Mouse (Mus musculus): ENCODE measurements around the gene Tamm41. TPM values are rescaled to one million over a fixed set of nuclear protein-coding genes. Genes with fewer than 3 reads are reported as not detected.

Gene Tamm41
- polyA plus RNA-seq, 1 experiment from 2014 or later: 58.8 TPM

DNA sequence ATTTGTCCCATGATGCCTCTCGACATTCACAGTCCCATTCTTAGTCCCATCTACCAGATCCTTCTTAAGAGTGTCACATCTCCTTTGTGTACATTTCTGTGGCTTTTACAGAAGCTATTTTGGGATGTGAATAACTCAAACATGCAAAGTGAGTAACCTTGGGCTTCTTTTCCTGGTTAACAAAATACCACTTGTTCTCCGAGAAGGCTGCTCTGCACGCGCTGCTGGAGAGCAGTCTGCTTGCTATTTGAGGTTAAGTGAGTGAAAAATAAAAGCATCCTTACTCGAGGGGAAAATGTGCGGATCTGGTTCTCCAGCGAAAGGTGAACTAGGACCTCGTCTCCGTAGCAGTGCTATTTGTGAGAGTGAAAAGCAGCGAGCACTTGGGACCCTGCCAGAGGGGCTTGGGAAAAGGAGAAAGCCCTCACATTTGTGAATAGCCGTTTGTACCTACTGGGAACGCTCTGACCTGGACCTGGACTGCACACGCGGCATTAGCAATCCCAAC is 10.1 kb downstream of the Tamm41 start:
- no peak for DNase-seq (ENCODE audit: low spot score)

- no peak for DNase-seq (ENCODE audit: low spot score)
Measured at GRCm38 (mm10) chr6:115022876-115023275, 14.8 kb downstream of the Tamm41 start.

DNA sequence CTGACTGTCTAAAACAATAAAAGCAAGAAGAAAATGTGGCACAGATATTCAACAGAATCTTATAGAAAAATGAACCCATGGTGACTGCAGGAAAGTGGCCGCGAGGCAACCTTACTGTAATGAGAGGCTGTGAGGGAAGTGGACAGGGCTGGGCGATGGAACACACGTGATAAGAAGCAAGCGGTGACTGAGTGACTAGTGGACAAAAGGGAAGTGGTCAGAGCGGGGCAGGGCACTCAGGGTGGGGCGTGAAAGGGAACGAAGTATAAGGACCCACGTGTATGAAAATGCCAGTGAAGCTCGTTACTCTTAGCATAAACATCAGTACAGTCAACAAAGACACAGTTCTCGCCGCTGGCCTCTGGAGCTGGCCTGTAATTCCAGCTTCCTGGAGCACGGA is 22.2 kb downstream of the Tamm41 start:
- DNase-seq (ENCODE audit: low spot score): no peak

DNA sequence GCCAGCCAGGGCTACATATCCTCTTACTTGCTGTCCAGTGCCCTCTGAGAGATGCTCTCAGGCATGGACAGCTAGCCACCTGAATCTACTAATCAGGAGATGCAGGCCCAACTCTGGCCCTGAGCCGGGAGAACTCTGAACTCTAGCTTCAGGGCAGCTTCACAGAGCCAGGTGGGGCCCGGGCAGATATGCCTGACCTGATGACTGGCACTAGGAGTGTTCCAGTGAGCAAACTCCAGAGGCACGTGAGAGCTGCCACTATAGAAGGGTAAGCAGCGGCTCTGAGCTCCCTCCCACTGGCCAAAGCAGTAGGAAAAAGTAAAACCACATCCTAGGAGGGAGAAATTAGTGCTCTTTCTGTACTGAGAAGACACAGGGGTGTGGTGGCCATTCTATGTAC is 24.1 kb downstream of the Tamm41 start:
- DNase-seq (ENCODE audit: low spot score): no peak

- no peak for DNase-seq (ENCODE audit: low spot score)
Measured at GRCm38 (mm10) chr6:115011792-115012191, 25.9 kb downstream of the Tamm41 start.

GRCm38 (mm10) chr6:115010815-115011214 is 26.9 kb downstream of the Tamm41 start:
- no peak for DNase-seq (ENCODE audit: low spot score)

GRCm38 (mm10) chr6:115010304-115010703 is 27.4 kb downstream of the Tamm41 start:
- no peak for DNase-seq (ENCODE audit: low spot score)

GRCm38 (mm10) chr6:115007728-115008127 is 29.9 kb downstream of the Tamm41 start:
- peak; percentile 70 for DNase-seq (ENCODE audit: low spot score)

- no peak for DNase-seq (ENCODE audit: low spot score)
Measured at GRCm38 (mm10) chr6:115006948-115007347, 30.7 kb downstream of the Tamm41 start.

DNA sequence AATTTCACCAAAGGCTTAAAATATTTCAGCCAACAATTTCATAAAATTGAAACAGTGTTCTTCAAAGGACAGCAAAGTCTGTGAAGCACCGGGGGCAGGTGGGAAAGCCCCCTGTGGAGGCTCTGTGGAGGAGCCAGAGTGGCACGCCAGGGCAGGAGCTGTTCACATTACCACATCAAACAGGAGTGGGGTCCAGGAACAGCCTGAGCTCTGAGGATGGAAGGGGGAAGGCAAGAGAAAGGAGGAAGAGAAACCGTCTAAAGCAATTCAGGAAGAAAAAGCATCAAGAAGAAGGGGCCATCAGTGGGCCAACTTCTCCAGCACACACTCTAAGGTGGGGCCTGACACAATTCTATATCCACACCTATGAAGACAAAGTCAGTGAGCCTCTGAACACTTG is 31.6 kb downstream of the Tamm41 start:
- no peak for DNase-seq (ENCODE audit: low spot score)

- no peak for DNase-seq (ENCODE audit: low spot score)
Measured at GRCm38 (mm10) chr6:115005351-115005890, 32.3 kb downstream of the Tamm41 start.

DNA sequence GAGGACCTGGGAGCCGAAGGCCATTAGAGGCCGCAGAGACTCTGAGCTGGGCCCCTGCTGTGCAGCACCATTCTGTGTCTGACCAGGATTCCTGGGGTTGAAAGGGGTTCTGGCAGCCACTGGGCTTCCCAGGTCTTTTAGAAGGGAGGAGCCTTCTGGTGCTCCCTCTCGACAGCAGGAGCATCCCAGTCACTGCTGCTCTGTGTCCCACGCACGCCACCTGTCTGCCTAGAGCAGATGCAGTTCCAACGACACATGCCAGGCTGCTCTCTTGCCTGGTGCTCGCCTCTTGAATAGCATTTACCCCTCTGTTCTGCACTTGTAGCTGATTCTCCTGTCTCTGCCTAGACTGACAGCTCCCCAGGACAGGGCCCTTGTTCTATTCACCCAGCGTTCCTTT is 33.0 kb downstream of the Tamm41 start:
- DNase-seq (ENCODE audit: low spot score): no peak

GRCm38 (mm10) chr6:114998374-114999031 is 39.2 kb downstream of the Tamm41 start:
- no peak for DNase-seq (ENCODE audit: low spot score)

GRCm38 (mm10) chr6:114997471-114997870 is 40.2 kb downstream of the Tamm41 start:
- DNase-seq (ENCODE audit: low spot score): no peak

GRCm38 (mm10) chr6:114996910-114997309 is 40.8 kb downstream of the Tamm41 start:
- no peak for DNase-seq (ENCODE audit: low spot score)

GRCm38 (mm10) chr6:114994079-114994478 is 43.6 kb downstream of the Tamm41 start:
- DNase-seq (ENCODE audit: low spot score): no peak

DNA sequence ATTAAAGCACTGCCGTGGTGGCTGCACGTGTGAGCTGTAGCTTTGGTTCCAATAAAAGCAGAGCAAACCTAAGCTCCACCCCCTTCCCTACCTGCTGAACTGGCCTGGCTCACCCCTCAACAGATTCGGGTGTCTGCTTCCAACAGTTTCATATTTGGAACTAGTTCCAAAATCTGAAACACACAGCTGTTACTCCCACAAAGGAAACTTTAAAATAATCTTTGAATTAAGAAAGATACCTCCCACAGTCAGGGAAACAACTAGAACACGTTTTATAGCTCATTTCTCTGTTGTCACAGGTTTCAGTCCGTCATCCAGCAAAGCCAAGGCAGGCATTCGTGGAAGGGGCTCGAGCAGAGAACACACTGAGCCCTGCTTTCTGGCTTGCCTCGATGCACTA is 44.0 kb downstream of the Tamm41 start:
- DNase-seq (ENCODE audit: low spot score): no peak

GRCm38 (mm10) chr6:114991909-114992308 is 45.8 kb downstream of the Tamm41 start:
- no peak for DNase-seq (ENCODE audit: low spot score)

DNA sequence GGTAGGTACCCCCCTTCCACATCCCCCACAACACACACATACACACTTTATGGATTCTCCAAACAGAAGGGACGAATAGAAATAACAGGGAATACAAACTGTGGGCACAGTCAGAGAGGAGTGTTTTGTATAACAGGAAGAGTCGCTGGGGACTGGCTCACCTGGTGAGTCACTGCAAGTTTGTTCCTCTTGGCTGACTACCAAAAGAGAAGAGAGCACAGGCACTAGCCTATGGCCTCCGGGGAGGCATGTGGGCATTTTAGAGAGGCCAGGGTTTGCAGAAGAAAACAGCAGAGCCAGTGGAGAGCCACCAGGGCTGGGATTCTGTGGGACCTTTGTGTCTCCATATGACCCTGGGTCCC is 49.1 kb downstream of the Tamm41 start:
- DNase-seq (ENCODE audit: low spot score): no peak

GRCm38 (mm10) chr6:114987966-114988618 is 49.6 kb downstream of the Tamm41 start:
- DNase-seq (ENCODE audit: low spot score): no peak

- no peak for DNase-seq (ENCODE audit: low spot score)
Measured at GRCm38 (mm10) chr6:114982671-114983070, 55.0 kb downstream of the Tamm41 start.

DNA sequence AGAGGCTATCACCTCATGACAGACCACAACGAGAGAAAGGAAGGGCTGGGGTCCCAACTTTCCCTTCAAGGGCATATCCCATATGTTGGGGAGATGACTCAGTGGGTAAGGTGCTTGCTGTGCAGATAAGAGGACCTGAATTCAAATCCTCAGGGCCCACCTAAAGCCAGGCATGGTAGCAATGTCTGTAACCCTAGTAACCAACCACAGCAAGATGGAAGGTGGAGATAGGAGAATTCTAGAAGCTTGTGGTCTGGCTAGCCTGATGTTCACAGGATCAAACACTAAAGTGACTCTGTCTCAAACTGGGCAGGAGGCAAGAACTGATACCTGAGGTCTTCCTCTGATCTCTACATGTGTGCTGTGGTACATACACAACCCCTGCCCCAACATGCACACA is 58.0 kb downstream of the Tamm41 start:
- DNase-seq (ENCODE audit: low spot score): no peak

GRCm38 (mm10) chr6:114976915-114977419 is 60.7 kb downstream of the Tamm41 start:
- DNase-seq (ENCODE audit: low spot score): no peak

Data from thymus, postnatal 0 days (tissue).